Mouse (Mus musculus) kidney, postnatal 0 days (tissue): Measurements from ENCODE around the gene Pcbd2. TPM values are rescaled to one million over a fixed set of nuclear protein-coding genes. Genes with fewer than 3 reads are reported as not detected.

Experiments
- ATAC-seq: fragments of 200-750 bp; cut with Nextera tagmentation; replicated peaks from 2 replicates; pipeline ENCODE4 v1.8.0; 2017; ENCODE audit warnings: low read depth, moderate number of reproducible peaks, moderate TSS enrichment, moderate library complexity; ENCODE audit not compliant: low FRiP score
- DNase-seq: peaks from one replicate; pipeline ENCODE4 v3.0.0-alpha.2; 2016; ENCODE audit warnings: low spot score
- H3K27ac ChIP-seq: fragments of 300-500 bp; sonication (generic); 2 replicates; pipeline ENCODE4 v1.5.1; 2014; ENCODE audit warnings: mild to moderate bottlenecking
- H3K27me3 ChIP-seq: fragments of 300-500 bp; sonication (generic); 2 replicates; pipeline ENCODE4 v1.6.1; 2014; ENCODE audit warnings: low read length, mixed read lengths; ENCODE audit not compliant: insufficient read depth
- H3K36me3 ChIP-seq: fragments of 300-500 bp; sonication (generic); 2 replicates; pipeline ENCODE4 v1.6.1; 2014; ENCODE audit warnings: low read length, mixed read lengths; ENCODE audit not compliant: insufficient read depth
- H3K4me1 ChIP-seq: fragments of 300-500 bp; sonication (generic); replicated peaks from 2 replicates; pipeline ENCODE4 v1.6.1; 2014; ENCODE audit warnings: antibody characterized with exemption, low read length, mixed read lengths; ENCODE audit not compliant: insufficient read depth
- H3K4me2 ChIP-seq: fragments of 300-500 bp; sonication (generic); 2 replicates; pipeline ENCODE4 v1.6.1; 2014; ENCODE audit warnings: mild to moderate bottlenecking, low read length, moderate library complexity, mixed read lengths
- H3K4me3 ChIP-seq: fragments of 300-500 bp; sonication (generic); replicated peaks from 2 replicates; pipeline ENCODE4 v1.5.1; 2014; ENCODE audit warnings: low read depth, low read length
- H3K9ac ChIP-seq: fragments of 300-500 bp; sonication (generic); 2 replicates; pipeline ENCODE4 v1.6.1; 2014; ENCODE audit warnings: low read depth, low read length
- H3K9me3 ChIP-seq: fragments of 300-500 bp; sonication (generic); replicated peaks from 2 replicates; pipeline ENCODE4 v1.6.1; 2016; ENCODE audit warnings: low read length, inconsistent platforms, mixed read lengths
- CTCF ChIP-seq: IDR thresholded peaks from 2 replicates; pipeline ENCODE4 v1.5.1; 2016; ENCODE audit warnings: antibody characterized with exemption, low read depth, mild to moderate bottlenecking, moderate library complexity
- WGBS: fragments of 180-500 bp; shearing (Covaris S2); extraction: QIAGEN DNeasy Blood & Tissue Kit; methylation state at CpG from one replicate; pipeline ENCODE4 v1.1.7; 2014; 5-methylcytosine and 5-hydroxymethylcytosine counted together
- polyA plus RNA-seq: library from polyadenylated mRNA; unstranded; fragments of >200 nt; fragmentation: Nextera tagmentation; extraction: Ambion mirVana; gene quantifications from 2 replicates; pipeline ENCODE4 v1.2.1, GENCODE M21; 2015

The Pcbd2 gene
- polyA plus RNA-seq, 1 experiment from 2014 or later = 68.5 TPM

- H3K36me3 ChIP-seq = no peaks in the 10 kb centered on the region
- WGBS = 88% methylated on average over 7 of the region's 7 CpGs
- H3K9ac ChIP-seq = no peak overlapping the region
- H3K4me1 ChIP-seq = no peaks in the 10 kb centered on the region
- no peak for DNase-seq
- no peaks in the 10 kb centered on the region for H3K9me3 ChIP-seq
- no peak overlapping the region for H3K27ac ChIP-seq
- no peak overlapping the region for H3K4me3 ChIP-seq
- H3K27me3 ChIP-seq = no peaks in the 10 kb centered on the region
- no peak for ATAC-seq
- no peak for TF ChIP-seq CTCF
- no peak overlapping the region for H3K4me2 ChIP-seq
Observed at GRCm38 (mm10) chr13:55730716-55731115, 3.5 kb downstream of the Pcbd2 start.

DNA sequence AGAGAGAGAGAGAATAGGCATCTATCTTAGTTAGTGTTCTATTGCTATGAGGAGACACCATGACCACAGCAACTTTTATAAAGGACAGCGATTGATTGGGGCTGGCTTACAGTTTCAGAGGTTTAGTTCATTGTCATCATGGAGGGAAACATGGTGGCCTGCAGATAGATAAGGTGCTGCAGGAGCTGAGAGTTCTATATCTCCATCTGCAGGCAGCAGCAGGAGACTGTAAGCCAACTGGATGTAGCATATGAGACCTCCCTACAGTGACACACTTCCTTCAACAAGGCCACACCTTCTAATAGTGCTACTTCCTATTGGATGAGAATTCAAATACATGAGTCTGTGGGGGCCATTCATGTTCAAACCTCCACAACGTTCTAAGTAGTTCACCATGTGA, 5.0 kb downstream of the Pcbd2 start:
- H3K27me3 ChIP-seq = no peaks in the 10 kb centered on the region
- no peaks in the 10 kb centered on the region for H3K9me3 ChIP-seq
- no peaks in the 10 kb centered on the region for H3K36me3 ChIP-seq
- no peak for ATAC-seq
- no peak overlapping the region for H3K27ac ChIP-seq
- H3K4me3 ChIP-seq = no peak overlapping the region
- no peak overlapping the region for H3K4me2 ChIP-seq
- 86% methylated on average over 2 of the region's 2 CpGs for WGBS
- TF ChIP-seq CTCF = no peak
- no peak overlapping the region for H3K9ac ChIP-seq
- H3K4me1 ChIP-seq = no peaks in the 10 kb centered on the region
- DNase-seq = no peak

- H3K27ac ChIP-seq = no peak overlapping the region
- H3K4me2 ChIP-seq = no peak overlapping the region
- no peak for TF ChIP-seq CTCF
- no peaks in the 10 kb centered on the region for H3K27me3 ChIP-seq
- no peak overlapping the region for H3K9ac ChIP-seq
- H3K9me3 ChIP-seq = no peaks in the 10 kb centered on the region
- no peaks in the 10 kb centered on the region for H3K36me3 ChIP-seq
- no peak overlapping the region for H3K4me3 ChIP-seq
- ATAC-seq (no peak), DNase-seq (no peak)
- WGBS = 53% methylated on average over 22 of the region's 22 CpGs
- no peaks in the 10 kb centered on the region for H3K4me1 ChIP-seq
Observed at GRCm38 (mm10) chr13:55733628-55734502, 6.7 kb downstream of the Pcbd2 start.

DNA sequence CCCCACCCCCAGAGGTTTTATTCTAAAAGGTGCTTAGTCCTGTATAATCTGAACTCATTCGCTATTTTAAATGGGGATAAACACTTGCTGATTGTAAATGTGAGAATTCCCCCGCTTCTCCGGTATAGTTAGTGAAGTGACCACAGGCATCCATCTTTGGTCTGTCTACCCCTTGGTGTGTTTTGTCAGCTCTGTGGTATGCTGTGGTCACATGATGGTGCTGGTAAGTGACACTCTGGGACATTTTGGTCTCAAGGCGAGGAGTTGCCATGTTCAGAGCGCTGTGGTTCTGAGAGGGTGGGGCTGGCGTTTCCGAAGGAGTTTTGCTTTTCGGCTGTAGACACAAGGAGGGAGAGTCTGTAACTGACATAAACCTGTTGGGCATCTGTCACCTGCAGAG, 10.7 kb downstream of the Pcbd2 start:
- Histone ChIP-seq H3K27ac (no peak overlapping the region), H3K9ac (no peak overlapping the region), H3K36me3 (no peaks in the 10 kb centered on the region), H3K27me3 (no peaks in the 10 kb centered on the region), H3K4me1 (no peaks in the 10 kb centered on the region), H3K4me3 (no peak overlapping the region), H3K4me2 (no peak overlapping the region), H3K9me3 (no peaks in the 10 kb centered on the region)
- no peak for TF ChIP-seq CTCF
- 84% methylated on average over 8 of the region's 8 CpGs for WGBS
- DNase-seq (no peak), ATAC-seq (no peak)

- Histone ChIP-seq H3K9ac (no peak overlapping the region), H3K27me3 (no peaks in the 10 kb centered on the region), H3K27ac (no peak overlapping the region), H3K36me3 (no peaks in the 10 kb centered on the region), H3K4me2 (no peak overlapping the region), H3K4me1 (no peaks in the 10 kb centered on the region), H3K9me3 (no peaks in the 10 kb centered on the region), H3K4me3 (no peak overlapping the region)
- WGBS = 35% methylated on average over 8 of the region's 8 CpGs
- TF ChIP-seq CTCF = no peak
- peak; percentile 55 for DNase-seq
- ATAC-seq = 0 out of 2 replicates have a peak, but pooled peaks have one; percentile 33
Observed at GRCm38 (mm10) chr13:55742306-55742705, 15.1 kb downstream of the Pcbd2 start.

- Histone ChIP-seq H3K9me3 (no peaks in the 10 kb centered on the region), H3K27me3 (no peaks in the 10 kb centered on the region), H3K27ac (no peak overlapping the region), H3K4me1 (no peaks in the 10 kb centered on the region), H3K4me3 (no peak overlapping the region), H3K4me2 (no peak overlapping the region), H3K36me3 (no peaks in the 10 kb centered on the region), H3K9ac (no peak overlapping the region)
- 77% methylated on average over 13 of the region's 13 CpGs for WGBS
- no peak for DNase-seq
- no peak for TF ChIP-seq CTCF
- no peak for ATAC-seq
Observed at GRCm38 (mm10) chr13:55754380-55754779, 27.2 kb downstream of the Pcbd2 start.
